Mouse (Mus musculus): ENCODE results near the gene Dcdc2c. TPM values are rescaled to one million over a fixed set of nuclear protein-coding genes. Genes with fewer than 3 reads are reported as not detected.
A peak's percentile ranks its signal among the peaks of the same experiment; 100 is the strongest.

The Dcdc2c gene
- not detected in 2 replicates for total RNA-seq (2014; rRNA removed)
- polyA plus RNA-seq (2015; fragmentation: Nextera tagmentation; extraction: Ambion mirVana): 0.09 TPM in 1 of 2 replicates, not detected in the other

GRCm38 (mm10) chr12:28552299-28552698 lies at the start of gene Dcdc2c:
Gene Dcdc2c, minus strand, starts transcription at chr12:28552399.
- no peaks in the 10 kb centered on the region for H3K9me3 ChIP-seq (ENCODE audit: low read length)
- ATAC-seq (no peak), DNase-seq (no peak)
- no peak within 1 kb of the TSS for H3K9ac ChIP-seq
- TF ChIP-seq CTCF (IDR thresholded peaks at IDR 0.05; ENCODE audit: low read depth): no peak
- H3K27me3 ChIP-seq (ENCODE audit: insufficient read depth, low read length): no peaks in the 10 kb centered on the region
- H3K4me1 ChIP-seq (ENCODE audit: insufficient read depth): no peaks in the 10 kb centered on the region
- no peaks in the 10 kb centered on the region for H3K36me3 ChIP-seq (ENCODE audit: insufficient read depth)
- no peak within 1 kb of the TSS for H3K4me3 ChIP-seq (ENCODE audit: low read depth, low read length)
- H3K27ac ChIP-seq (ENCODE audit: low read depth, low read length): no peak within 1 kb of the TSS
- H3K4me2 ChIP-seq (ENCODE audit: low read depth): no peak within 1 kb of the TSS
- 82% methylated on average over 15 of the region's 15 CpGs for WGBS

- Histone ChIP-seq H3K9ac (no peak overlapping the region), H3K36me3 (ENCODE audit: insufficient read depth) (no peaks in the 10 kb centered on the region), H3K27me3 (ENCODE audit: insufficient read depth, low read length) (no peaks in the 10 kb centered on the region), H3K4me1 (ENCODE audit: insufficient read depth) (no peaks in the 10 kb centered on the region), H3K4me2 (ENCODE audit: low read depth) (no peak overlapping the region), H3K4me3 (ENCODE audit: low read depth, low read length) (no peak overlapping the region), H3K9me3 (ENCODE audit: low read length) (no peaks in the 10 kb centered on the region), H3K27ac (ENCODE audit: low read depth, low read length) (no peak overlapping the region)
- 61% methylated on average over 2 of the region's 2 CpGs for WGBS
- no peak for TF ChIP-seq CTCF (IDR thresholded peaks at IDR 0.05; ENCODE audit: low read depth)
- peak; percentile 46; the same call in 1 of the 2 replicates for ATAC-seq
- no peak for DNase-seq
These were observed 46.4 kb upstream of the Dcdc2c start for GRCm38 (mm10) chr12:28598526-28598991.

GRCm38 (mm10) chr12:28598110-28598509 lies 45.9 kb upstream of the Dcdc2c start:
- Histone ChIP-seq H3K4me2 (ENCODE audit: low read depth) (no peak overlapping the region), H3K9me3 (ENCODE audit: low read length) (no peaks in the 10 kb centered on the region), H3K4me3 (ENCODE audit: low read depth, low read length) (no peak overlapping the region), H3K27ac (ENCODE audit: low read depth, low read length) (no peak overlapping the region), H3K27me3 (ENCODE audit: insufficient read depth, low read length) (no peaks in the 10 kb centered on the region), H3K4me1 (ENCODE audit: insufficient read depth) (no peaks in the 10 kb centered on the region), H3K9ac (no peak overlapping the region), H3K36me3 (ENCODE audit: insufficient read depth) (no peaks in the 10 kb centered on the region)
- DNase-seq (no peak), ATAC-seq (no peak)
- WGBS: 76% methylated on average over 3 of the region's 3 CpGs
- no peak for TF ChIP-seq CTCF (IDR thresholded peaks at IDR 0.05; ENCODE audit: low read depth)

GRCm38 (mm10) chr12:28597699-28598098 lies 45.5 kb upstream of the Dcdc2c start:
- 75% methylated on average over 9 of the region's 9 CpGs for WGBS
- TF ChIP-seq CTCF (IDR thresholded peaks at IDR 0.05; ENCODE audit: low read depth): no peak
- DNase-seq (no peak), ATAC-seq (no peak)
- no peak overlapping the region for H3K9ac ChIP-seq
- no peaks in the 10 kb centered on the region for H3K27me3 ChIP-seq (ENCODE audit: insufficient read depth, low read length)
- H3K4me3 ChIP-seq (ENCODE audit: low read depth, low read length): no peak overlapping the region
- no peak overlapping the region for H3K27ac ChIP-seq (ENCODE audit: low read depth, low read length)
- no peak overlapping the region for H3K4me2 ChIP-seq (ENCODE audit: low read depth)
- H3K4me1 ChIP-seq (ENCODE audit: insufficient read depth): no peaks in the 10 kb centered on the region
- no peaks in the 10 kb centered on the region for H3K9me3 ChIP-seq (ENCODE audit: low read length)
- H3K36me3 ChIP-seq (ENCODE audit: insufficient read depth): no peaks in the 10 kb centered on the region

- no peak overlapping the region for H3K9ac ChIP-seq
- TF ChIP-seq CTCF (IDR thresholded peaks at IDR 0.05; ENCODE audit: low read depth): no peak
- H3K4me2 ChIP-seq (ENCODE audit: low read depth): no peak overlapping the region
- H3K9me3 ChIP-seq (ENCODE audit: low read length): no peaks in the 10 kb centered on the region
- no peak for DNase-seq
- H3K36me3 ChIP-seq (ENCODE audit: insufficient read depth): no peaks in the 10 kb centered on the region
- H3K4me1 ChIP-seq (ENCODE audit: insufficient read depth): no peaks in the 10 kb centered on the region
- no peaks in the 10 kb centered on the region for H3K27me3 ChIP-seq (ENCODE audit: insufficient read depth, low read length)
- H3K27ac ChIP-seq (ENCODE audit: low read depth, low read length): no peak overlapping the region
- no peak for ATAC-seq
- H3K4me3 ChIP-seq (ENCODE audit: low read depth, low read length): no peak overlapping the region
These were observed 44.7 kb upstream of the Dcdc2c start for GRCm38 (mm10) chr12:28596851-28597250.

- no peak for ATAC-seq
- Histone ChIP-seq H3K9me3 (ENCODE audit: low read length) (no peaks in the 10 kb centered on the region), H3K4me2 (ENCODE audit: low read depth) (no peak overlapping the region), H3K27me3 (ENCODE audit: insufficient read depth, low read length) (no peaks in the 10 kb centered on the region), H3K27ac (ENCODE audit: low read depth, low read length) (no peak overlapping the region), H3K36me3 (ENCODE audit: insufficient read depth) (no peaks in the 10 kb centered on the region), H3K4me3 (ENCODE audit: low read depth, low read length) (no peak overlapping the region), H3K4me1 (ENCODE audit: insufficient read depth) (peaks cover 17% of the 10 kb centered on the region), H3K9ac (no peak overlapping the region)
- no peak for TF ChIP-seq CTCF (IDR thresholded peaks at IDR 0.05; ENCODE audit: low read depth)
- WGBS: 58% methylated on average over 13 of the region's 13 CpGs
- DNase-seq: no peak
These were observed 38.2 kb upstream of the Dcdc2c start for GRCm38 (mm10) chr12:28590428-28590827.

GRCm38 (mm10) chr12:28589090-28589868 lies 37.1 kb upstream of the Dcdc2c start:
- peaks cover 17% of the 10 kb centered on the region for H3K4me1 ChIP-seq (ENCODE audit: insufficient read depth)
- peak overlapping the region; percentile 63 for H3K4me2 ChIP-seq (ENCODE audit: low read depth)
- peak overlapping the region; percentile 41 for H3K4me3 ChIP-seq (ENCODE audit: low read depth, low read length)
- H3K27ac ChIP-seq (ENCODE audit: low read depth, low read length): peak overlapping the region; percentile 71
- no peaks in the 10 kb centered on the region for H3K9me3 ChIP-seq (ENCODE audit: low read length)
- no peaks in the 10 kb centered on the region for H3K36me3 ChIP-seq (ENCODE audit: insufficient read depth)
- H3K9ac ChIP-seq: peak overlapping the region; percentile 62
- 9% methylated on average over 24 of the region's 24 CpGs for WGBS
- peak; percentile 95 for TF ChIP-seq CTCF (IDR thresholded peaks at IDR 0.05; ENCODE audit: low read depth)
- ATAC-seq: peak; percentile 92
- peak; percentile 93 for DNase-seq
- H3K27me3 ChIP-seq (ENCODE audit: insufficient read depth, low read length): no peaks in the 10 kb centered on the region

All from forebrain, postnatal 0 days (tissue).